Comparison of ENCODE assay signal across 26 mouse cellular contexts in the genomic region with DNA sequence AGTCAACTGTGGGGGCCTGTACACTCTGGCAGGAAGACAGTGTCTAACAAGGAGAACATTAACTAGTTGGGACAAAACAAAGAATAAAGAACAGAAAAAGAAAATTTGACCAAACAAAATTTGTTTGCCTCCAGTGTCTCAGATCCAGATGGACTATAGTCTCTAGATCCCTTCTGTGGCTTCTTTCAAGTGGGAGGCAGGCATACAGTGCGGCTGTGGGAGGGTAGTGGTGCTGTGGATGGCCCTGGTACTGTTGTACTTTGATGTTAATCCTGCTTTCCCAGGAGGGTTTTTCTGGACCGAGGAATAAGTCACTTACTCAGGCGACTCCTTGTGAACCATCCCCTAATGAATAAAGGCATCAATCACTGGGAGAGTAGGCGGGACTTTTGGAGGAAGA.
DNase-seq lines count a peak whose midpoint lies in the region; ATAC-seq lines count a peak whose summit lies in the region.
"Had no signal": no experiment of that assay in that cellular context is flagged by ENCODE, and none has a peak within 500 bp of the region (broad histone marks: within the 10 kb centered on the region; RNA-seq: fewer than 3 reads in every experiment).

No protein-coding gene starts in this region.

- no peaks in the 10 kb centered on the region for H3K27me3 ChIP-seq in kidney, embryonic 14.5 days (ENCODE audit: control insufficient read depth, insufficient read depth, low read length)
- H3K27me3 ChIP-seq: CH12.LX; embryonic facial prominence, embryonic 13.5 days; embryonic facial prominence, embryonic 15.5 days; forebrain, embryonic 12.5 days; Patski had no signal

- 0 out of 2 replicates have a peak, but pooled peaks have one; percentile 52 for ATAC-seq in kidney, embryonic 14.5 days (ENCODE audit: low FRiP score, low TSS enrichment)
- ATAC-seq: CD4-positive, CD25-positive, alpha-beta regulatory T cell, adult 4 months; forebrain, embryonic 14.5 days; forebrain, embryonic 16.5 days had no signal

- no peak overlapping the region for H3K4me3 ChIP-seq in kidney, embryonic 14.5 days (ENCODE audit: low read length)
- H3K4me3 ChIP-seq: embryonic facial prominence, embryonic 13.5 days; embryonic facial prominence, embryonic 15.5 days; erythroblast, embryonic 14.5 days; forebrain, embryonic 10.5 days; forebrain, embryonic 12.5 days had no signal

- H3K4me1 ChIP-seq in kidney, embryonic 14.5 days (ENCODE audit: control insufficient read depth, insufficient read depth, low read length), result no peaks in the 10 kb centered on the region
- H3K4me1 ChIP-seq: forebrain, embryonic 10.5 days had no signal

- DNase-seq in embryo, embryonic 10.5 days (ENCODE audit: low spot score), result peak; percentile 17
- no peak for DNase-seq in embryo, embryonic 9.5 days (ENCODE audit: extremely low spot score)
- no peak for DNase-seq in kidney, adult 11 months
- peak; percentile 10 for DNase-seq in ZHBTc4 (ENCODE audit: low read depth, low spot score)
- DNase-seq: adrenal gland, adult 2 months; adrenal gland, postnatal 10 days; adrenal gland, postnatal 25 days; B cell, adult 2 months; cerebellum, adult 11 months; cerebellum, adult 18-20 months; cerebellum, adult 8-10 months; cerebellum, adult 9-11 months; cerebellum, postnatal 14 days; cerebellum, postnatal 36 days had no signal

- no peak overlapping the region for H3K27ac ChIP-seq in kidney, embryonic 14.5 days (ENCODE audit: low read depth, low read length)
- H3K27ac ChIP-seq: embryonic facial prominence, embryonic 13.5 days; embryonic facial prominence, embryonic 15.5 days; forebrain, embryonic 10.5 days; forebrain, embryonic 12.5 days had no signal

- H3K9ac ChIP-seq in kidney, embryonic 14.5 days (ENCODE audit: low read depth, low read length), result no peak overlapping the region
- H3K9ac ChIP-seq: embryonic facial prominence, embryonic 13.5 days; embryonic facial prominence, embryonic 15.5 days; forebrain, embryonic 12.5 days had no signal

- 35% methylated on average over 4 of the region's 4 CpGs for WGBS in kidney, embryonic 14.5 days

- no peak overlapping the region for H3K4me2 ChIP-seq in kidney, embryonic 14.5 days (replicated peaks; ENCODE audit: low read depth, low read length)
- H3K4me2 ChIP-seq: embryonic facial prominence, embryonic 13.5 days; embryonic facial prominence, embryonic 15.5 days; forebrain, embryonic 12.5 days had no signal

- no peaks in the 10 kb centered on the region for H3K9me3 ChIP-seq in kidney, embryonic 14.5 days (ENCODE audit: control insufficient read depth, low read length)
- H3K9me3 ChIP-seq: embryonic facial prominence, embryonic 13.5 days; embryonic facial prominence, embryonic 15.5 days; forebrain, embryonic 10.5 days; forebrain, embryonic 12.5 days; G1E had no signal

- H3K36me3 ChIP-seq in kidney, embryonic 14.5 days (ENCODE audit: control insufficient read depth, insufficient read depth, low read length), result no peaks in the 10 kb centered on the region
- H3K36me3 ChIP-seq: embryonic facial prominence, embryonic 15.5 days; forebrain, embryonic 10.5 days; forebrain, embryonic 12.5 days; G1E had no signal

Comparison
In these comparisons a context has a peak if more than half of its experiments do, and no peak if none do; other contexts are left out.
1. DNase-seq: peak in embryo, embryonic 10.5 days (single experiment) and ZHBTc4 (single experiment); none in embryo, embryonic 9.5 days (single experiment) and kidney, adult 11 months (single experiment).